Mouse (Mus musculus) mouse embryonic stem cell (cell line): Measurements from ENCODE around the gene Cd82.

Experiments
- in situ Hi-C, 2 experiments: fragments of 300-500 bp; cut with MboI; formaldehyde crosslinking; loops; 1 replicate in 1 of 2; 3 replicates in 1 of 2; pipeline ENCODE4 v1.14.3; 2019 to 2020; ENCODE audit warnings: low sequenced_read_pairs in 2 of 2, low pct_unique_long_range_greater_than_20kb in 1 of 2, mixed read lengths in 1 of 2; ENCODE audit not compliant: unreplicated experiment in 1 of 2

The Cd82 gene

DNA sequence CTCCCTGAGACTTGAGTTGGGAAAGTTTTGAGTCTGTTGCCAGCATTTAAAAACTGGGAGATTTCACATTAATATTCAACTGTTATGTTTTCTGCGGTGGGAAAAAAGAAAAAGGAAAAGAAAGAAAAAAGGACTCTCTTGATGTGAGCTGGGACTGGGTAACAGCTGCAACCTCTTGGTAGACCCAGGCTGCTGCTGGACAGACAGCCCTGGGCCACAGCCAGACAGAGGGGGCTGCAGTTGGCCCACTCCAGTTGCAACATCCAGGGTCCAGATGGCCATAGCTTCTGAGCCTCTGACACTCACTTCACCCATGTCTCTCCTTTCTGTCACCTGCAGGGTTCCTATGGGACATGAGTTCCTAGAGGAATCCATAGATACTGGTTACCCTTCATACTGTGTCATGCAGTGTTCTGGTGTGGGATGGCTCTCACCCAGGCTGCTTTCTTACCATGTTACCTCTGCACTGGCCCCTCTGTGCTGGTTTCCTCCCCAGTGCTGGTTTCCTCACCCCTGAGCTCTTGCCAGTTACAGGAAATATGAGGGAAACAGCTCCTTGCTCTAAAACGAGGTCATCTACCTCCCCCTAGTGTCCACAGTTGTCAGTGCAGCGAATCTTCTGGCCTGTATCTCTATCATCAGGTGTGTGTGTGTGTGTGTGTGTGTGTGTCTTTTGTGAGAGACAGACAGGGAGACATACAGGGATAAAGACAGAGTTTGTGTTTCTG lies 8.1 kb upstream of the Cd82 start:
- in situ Hi-C loops: no loop called here

DNA sequence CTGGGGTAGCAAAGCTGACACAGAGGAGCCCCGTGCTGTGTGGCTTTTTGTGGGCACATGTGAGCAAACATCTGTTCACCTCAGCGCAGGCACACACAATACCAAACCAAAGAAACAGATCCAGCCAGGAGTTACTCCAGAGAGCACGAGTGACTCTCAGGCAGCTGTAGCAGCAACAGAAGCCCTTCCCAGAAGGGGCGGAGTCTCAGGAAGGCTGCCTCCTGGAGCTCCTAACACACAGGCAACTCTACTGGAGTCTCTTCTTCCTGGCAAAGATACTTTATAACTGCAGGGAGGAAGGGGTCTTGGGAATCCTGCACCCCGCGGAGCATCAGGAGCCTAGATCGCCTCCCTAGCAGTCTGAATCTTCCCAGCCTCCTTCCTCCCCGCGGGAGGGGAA lies 7.2 kb upstream of the Cd82 start:
- in situ Hi-C loops: no loop called here

DNA sequence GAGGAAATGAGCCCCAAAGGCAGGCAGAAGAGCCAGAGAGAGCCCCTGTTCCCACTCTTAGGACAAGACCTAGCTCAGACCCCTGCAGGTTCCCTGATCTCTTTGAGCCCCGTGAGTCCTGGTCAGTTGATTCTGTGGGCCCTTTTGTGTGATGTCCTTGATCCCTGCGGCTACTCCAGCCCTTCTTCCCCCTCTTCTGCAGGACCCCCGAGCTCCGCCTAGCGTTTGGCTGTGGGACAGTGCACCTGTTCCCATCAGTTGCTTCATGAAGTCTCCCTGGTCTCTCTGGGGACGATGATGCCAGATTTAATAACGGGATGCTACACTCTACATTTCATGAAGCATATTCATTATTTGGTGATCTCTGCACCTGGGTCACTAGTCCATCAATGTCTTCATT lies 6.2 kb upstream of the Cd82 start:
- in situ Hi-C loops: loop anchor here in 1 of 2 experiments (5.0 kb wide), 1 partner anchor 47 kb away; no protein-coding TSS in a partner anchor

DNA sequence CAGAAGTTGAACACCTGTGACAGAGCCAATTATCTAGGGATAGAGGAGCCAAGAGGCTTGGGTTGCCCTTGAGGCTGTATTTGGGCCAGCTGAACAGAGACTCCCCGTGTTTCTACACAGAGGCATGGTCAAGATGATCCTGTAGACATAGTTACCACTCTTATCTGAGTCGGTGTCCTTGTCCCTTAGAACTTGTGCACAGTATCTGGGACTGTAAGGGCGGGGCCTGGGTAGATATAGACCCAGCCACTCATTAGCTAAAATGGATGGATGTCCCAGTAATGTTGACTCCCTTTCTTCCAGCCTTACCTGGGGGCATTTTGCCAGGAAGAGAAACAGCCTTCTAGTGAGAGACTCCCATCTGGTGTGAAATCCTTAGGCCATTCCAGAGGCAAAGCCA lies 3.4 kb upstream of the Cd82 start:
- in situ Hi-C loops: loop anchor here in 1 of 2 experiments (5.0 kb wide), 1 partner anchor 44 kb away; no protein-coding TSS in a partner anchor

DNA sequence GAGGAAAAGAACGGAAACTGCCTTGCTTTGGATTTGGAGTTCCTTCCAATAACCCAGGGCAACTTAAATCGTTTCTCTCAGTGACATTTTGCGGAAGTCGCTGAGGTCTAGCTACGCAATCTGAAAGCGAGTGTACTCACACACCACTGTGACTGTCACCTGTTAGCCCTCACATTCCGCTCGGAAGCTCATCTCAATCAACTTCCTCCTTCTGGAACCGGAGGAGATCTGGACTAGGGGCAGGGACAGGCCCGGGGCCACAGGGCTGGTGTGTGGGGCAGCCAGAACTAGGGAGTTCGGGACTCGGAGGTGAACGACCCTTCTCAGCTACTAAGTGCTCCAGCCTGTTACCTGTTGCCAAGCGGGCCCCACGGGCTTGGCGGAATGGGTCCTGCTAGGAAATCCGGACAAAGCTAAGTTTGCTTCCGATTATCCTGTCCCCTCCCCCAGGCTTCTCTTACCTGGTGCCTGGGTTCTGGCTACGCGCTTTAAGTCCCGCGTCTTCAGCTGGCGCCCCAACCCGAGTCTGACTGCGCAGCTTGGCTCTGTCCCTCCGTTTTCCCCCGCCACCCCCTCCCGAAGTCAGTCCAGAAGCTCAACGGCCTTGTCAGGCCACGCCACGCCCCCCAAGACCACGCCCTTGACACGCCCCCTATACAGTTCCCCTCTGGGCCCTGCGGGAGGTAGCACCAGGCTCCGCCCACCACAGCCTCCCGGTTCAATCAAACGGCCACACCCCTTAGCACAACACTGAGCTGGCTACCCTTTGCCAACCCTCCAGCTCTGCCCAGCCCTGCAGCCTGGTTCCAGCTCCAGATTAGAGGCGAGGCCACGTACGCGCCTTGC lies 848 bp downstream of the Cd82 start:
- in situ Hi-C loops: no loop called here

DNA sequence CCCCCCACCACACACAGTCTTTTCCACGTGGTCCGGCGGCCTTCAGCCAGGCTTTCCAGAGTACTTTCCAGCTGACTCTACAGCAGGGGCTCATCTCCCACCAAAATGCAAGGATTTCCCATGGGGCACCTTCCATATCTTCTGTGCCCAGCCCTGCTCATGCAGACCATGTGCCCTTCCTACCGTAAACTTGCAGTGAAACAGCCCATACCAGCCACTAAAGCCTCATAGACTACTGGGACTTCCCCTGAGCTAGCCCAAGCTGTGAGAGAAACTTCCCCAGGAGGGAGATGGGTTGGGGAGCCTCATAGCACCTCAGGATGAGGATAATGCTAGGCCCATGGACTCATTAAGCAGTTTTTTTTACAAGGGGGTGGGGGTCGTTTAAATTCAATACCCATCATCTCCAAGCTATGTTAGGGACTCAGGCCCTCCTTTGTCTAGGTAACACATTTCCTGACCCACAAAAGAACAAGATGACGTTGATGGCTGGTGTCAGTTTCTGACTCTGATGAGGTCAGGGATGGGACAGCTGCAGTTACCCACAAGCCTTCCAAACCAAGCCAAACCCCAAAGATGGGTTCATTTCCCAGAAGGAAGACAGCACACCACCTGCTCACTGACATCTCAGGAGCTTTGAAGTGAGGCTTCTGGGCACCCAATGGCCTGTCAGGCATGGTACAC lies 2.0 kb downstream of the Cd82 start:
- in situ Hi-C loops: no loop called here

DNA sequence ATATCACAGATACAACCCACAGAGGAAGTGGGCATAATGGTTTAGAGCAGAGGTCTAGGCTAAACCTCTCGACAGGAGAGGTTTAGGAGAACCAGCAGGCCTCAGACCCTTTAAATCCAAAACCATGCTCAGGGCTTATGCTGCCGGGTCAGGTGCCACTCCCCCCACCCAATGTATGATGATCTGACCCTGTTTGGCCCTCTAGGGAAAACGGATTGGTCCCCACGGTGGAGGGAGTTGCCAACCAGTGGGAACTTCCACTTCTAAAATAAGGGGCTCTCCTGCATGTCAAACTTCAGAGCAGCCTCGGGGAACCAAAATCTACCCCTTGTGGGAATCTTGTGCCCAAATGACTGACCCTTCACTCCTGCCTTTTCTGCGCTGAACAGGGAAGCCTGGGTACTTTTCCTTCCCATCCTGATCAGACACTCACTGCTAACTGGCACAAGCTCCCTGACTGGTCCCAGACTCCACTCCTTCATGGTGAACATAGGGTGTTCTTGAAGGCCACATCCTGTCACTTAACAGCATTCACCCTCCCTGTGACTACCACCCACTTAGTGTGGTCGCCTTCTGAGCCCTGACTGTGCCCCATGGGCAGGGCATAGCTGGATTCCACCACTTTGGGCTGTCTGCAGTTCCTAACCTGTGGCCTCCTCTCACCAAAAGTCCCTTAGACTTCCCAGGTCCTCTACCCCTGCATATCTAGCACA lies 3.6 kb downstream of the Cd82 start:
- in situ Hi-C loops: no loop called here

DNA sequence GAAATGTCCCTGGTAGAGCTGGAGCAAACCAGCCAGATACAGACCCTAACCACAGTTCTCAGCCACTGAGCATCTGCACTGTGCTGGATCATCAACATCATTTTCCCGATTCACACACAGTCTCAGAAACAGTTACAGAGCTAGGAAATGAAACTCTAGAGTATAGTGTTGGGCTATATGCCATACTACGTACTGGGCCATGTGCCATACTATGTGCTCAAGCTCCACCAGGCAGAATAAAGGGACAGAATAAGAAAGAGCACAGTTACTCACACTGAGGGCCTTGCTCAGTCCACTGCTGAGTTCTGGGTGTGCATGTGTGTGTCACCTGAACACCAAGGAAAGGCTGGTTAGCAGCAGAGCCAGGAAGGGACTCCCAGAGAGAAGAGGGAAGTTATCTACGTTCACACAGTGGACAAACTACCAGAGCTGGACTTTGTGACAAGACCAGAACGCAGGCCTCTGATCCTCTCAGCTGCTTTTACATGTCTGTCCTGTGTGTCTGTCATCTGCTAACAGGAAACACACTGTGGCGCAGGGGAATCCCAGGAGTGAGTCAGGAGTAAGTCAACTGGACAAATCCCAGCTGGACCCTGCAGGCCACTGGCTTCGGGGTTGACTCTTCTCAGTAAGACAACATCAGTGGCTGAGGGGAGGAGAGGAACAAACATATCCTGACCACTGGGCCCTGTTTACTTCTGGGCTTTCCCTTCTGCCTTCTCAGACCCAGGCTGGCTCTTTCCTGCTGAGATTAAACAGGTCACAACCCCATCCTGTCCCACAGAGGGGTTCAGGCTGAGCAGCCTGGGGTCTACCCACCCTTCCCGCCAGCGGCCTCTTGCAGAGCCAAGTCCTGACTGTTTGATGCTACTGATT lies 4.4 kb downstream of the Cd82 start:
- in situ Hi-C loops: no loop called here

DNA sequence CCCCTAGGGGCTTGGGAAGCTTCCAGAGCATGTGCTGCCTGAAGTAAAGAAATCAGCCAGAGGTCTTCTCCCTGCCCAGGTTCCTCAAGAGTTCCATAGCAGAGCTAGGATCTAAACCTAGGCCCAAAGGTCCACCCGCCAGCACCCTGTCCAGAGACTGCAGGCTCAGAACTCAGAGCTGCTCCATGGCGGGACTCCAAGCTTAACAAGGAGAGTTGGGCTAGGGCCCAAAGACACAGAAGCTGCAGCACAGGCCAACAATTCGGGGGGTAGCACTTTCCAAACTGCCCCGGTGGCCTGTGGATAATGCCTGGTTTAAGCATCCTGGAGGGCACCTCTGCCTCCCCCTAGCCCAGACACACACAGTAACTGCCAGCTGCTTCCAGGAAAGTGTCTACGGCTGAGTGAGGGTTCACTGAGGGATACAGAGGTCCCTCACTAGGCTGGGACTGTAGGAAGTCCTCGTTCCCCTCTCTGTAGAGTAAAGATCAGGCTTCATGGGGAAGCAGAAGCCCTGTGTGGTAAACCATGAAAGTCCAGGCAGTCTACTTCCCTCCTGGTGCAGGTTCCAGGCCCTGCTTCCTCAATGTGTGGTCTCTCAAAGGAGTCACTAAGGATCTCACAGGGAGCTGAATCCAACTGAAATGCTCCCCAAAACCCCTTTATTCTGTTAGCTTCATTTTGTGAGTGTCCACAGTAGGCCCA lies 5.4 kb downstream of the Cd82 start:
- in situ Hi-C loops: no loop called here

DNA sequence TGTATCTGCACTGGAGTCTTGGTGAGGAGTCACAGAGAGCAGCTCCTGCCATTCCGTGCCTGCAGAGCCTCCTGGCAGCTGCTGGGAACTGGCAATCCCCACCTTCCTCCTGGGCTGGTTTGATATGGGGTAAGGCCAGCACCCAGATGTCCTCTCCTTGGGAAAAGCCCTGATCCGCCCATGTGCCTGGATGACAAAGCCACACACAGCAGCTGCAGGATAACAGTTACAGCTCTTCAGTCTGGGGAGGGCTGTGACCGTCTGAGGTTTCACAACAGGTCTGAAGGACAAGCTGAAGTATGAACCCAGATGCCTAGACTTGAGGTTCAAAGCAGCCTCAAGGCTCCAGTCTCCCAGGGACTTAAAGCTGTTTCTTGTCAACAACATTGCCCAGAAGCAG lies 6.8 kb downstream of the Cd82 start:
- in situ Hi-C loops: no loop called here

DNA sequence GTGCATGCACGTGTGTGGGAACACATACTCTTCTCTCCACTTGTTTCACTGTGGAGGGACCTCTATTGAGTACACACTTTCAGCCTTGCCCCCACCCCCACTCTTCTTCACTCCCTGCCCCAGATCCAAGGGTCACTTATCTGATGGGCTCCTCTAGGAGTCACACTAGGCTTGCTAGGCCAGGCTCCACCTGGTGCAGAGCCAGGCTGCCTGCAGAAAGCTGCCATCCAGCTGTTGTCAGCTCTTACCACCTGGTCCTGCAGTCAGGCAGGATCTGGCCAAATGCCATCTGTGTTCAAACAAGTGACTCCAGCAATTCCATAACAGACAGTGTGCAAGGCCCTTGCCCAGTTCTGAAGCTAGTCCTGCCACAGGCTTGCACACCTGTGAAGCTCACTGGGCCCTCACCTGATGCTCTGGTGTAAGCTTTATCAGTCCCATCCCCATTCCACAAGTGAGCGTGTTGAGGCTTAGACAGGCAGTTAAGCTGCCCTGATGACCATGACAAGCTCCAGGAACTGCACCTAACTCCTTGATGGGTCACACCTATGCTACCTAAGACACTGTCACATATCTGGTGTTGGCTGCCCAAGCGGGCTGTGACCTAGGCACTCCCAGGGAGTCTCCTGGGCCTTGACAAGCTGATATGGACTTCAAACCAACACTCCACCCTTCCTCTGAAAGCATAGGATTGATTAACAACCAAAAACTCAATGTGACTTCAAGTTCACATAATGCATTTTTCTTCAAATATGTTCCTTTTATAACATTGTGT lies 7.9 kb downstream of the Cd82 start:
- in situ Hi-C loops: no loop called here

DNA sequence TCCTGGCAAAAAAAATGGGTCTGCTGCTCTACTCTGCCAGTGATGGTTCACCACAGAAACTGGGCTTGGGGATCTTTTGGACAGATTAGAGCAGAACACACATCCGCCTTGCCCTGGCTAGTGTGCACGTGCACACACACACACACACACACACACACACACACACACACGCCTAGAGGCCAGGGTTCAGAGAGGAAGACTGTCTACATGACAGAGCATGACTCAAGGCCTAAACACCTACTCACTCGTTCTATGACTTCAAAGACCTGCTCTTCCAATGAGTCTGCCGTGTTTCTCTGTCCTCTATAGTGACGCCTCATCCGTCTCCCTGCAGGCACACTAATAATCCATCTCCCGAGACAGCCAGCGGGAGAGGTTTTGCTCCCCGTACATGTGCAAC lies 8.6 kb downstream of the Cd82 start:
- in situ Hi-C loops: no loop called here

DNA sequence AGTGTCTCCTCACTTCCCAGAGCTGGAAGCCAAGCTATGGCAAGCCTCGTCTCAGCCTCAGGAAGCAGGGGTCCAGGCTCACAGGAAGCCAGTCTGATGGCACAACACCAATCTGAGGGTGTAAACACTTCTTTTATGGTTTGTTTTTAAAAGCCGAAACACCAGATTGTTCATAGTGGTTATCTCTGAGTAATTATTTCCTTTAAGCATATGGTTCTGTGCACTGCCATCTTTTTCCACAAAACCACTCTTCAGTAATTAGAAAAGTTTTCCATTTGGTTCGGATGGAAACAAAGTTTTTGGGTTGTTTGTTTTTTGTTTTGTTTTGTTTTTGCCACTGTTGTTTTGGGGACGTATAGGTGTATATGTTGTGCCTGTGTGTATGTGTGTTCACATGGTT lies 9.9 kb downstream of the Cd82 start:
- in situ Hi-C loops: no loop called here

DNA sequence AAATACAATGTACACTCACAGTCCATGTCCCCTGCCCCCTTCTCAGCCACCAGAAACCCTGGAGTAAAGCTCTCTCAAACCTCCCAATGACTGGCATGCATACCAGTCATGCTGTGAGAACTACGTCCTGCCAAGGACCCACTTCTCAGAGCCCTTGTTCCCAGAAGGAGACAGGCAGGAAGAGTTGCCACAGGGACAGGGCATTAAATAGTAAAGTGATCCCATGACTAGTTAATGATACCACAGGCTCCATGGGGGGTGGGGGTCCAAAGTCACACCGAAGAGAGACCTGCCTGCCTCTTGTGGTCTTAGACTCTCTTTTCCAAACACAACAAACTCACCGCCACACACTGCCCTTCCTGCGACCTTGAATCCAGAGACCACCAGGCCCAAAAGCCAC lies 10.4 kb downstream of the Cd82 start:
- in situ Hi-C loops: no loop called here

DNA sequence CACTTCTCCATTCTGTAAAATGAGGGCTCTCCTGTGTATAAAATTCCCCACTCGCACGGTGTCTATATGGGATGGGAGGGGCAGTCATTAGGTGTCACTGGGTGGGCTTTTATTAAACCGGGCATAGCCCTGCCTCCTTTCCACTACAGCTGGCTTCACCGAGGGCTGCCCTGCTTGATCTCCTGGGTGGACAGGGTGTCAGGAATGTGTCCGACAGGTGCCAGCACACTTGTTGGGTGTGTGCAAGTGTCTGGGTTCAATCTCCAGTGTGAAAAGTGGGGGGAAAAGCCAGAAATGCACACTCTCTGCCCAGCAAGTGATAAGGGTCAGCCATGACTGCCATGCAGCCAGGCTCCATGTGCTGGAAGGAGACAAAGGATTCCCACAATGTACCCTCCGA lies 10.9 kb downstream of the Cd82 start:
- in situ Hi-C loops: no loop called here

DNA sequence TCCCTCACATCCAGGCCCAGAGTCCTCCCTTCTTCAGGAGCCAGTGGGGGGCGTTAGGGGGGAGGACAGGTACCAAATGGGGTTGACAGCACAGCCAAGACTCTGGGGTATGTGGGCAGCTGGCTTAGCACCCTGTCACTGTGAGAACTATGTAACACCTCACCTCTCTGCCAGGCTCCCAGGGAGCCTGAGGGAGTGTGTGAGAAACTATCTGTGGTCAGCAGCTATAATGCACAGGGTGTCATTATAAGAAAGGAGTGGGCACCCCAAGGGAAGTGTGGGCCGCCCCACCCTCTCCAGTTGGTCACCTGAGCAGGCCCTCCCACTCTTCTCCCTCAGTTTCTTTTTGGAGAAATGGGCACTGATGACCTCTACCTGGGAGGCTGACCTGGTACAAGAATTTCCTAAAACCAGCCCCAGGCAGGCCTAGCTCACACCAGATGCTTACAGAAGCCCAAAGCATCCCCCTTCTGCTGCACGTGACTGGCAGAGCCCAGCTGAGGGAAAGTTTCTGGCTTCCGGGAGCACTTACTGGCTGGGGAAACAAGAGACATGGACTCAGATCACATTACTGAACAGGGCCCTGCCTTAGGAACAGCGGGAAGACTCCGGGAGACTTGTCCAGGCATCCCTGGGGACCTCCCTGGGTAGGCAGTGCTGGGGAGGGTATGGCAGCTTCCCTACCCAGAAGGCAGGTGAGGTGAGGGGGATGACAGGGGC lies 11.6 kb downstream of the Cd82 start:
- in situ Hi-C loops: no loop called here
